Mouse (Mus musculus) kidney, postnatal 25 days (tissue): ENCODE measurements at regions not wholly inside any gene's neighbourhood (a gene's known extent, or its start where the extent isn't known, plus 50 kb on each side); places are given as distances from the start of the nearest gene placed in this dataset.

Experiments
- DNase-seq, 2 experiments: peaks; one replicate each; pipeline ENCODE4 v3.0.0; 2021; ENCODE audit warnings: mixed read lengths in 2 of 2

- DNase-seq: no peak
Observed at GRCm38 (mm10) chr14:79929451-79929850, 54.4 kb upstream of the Olfm4 start.

- DNase-seq: peak; percentile 46 to 63
Observed at GRCm38 (mm10) chr14:79927161-79927560, 56.7 kb upstream of the Olfm4 start.

GRCm38 (mm10) chr14:79916960-79917848 lies 66.7 kb upstream of the Olfm4 start:
- DNase-seq: peak; percentile 78 to 85

- DNase-seq: no peak
Observed at GRCm38 (mm10) chr14:79914966-79915365, 68.9 kb upstream of the Olfm4 start.

- DNase-seq: no peak
Observed at GRCm38 (mm10) chr14:79913315-79913714, 70.6 kb upstream of the Olfm4 start.

GRCm38 (mm10) chr14:79912610-79913009 lies 71.3 kb upstream of the Olfm4 start:
- peak; percentile 64 to 82 for DNase-seq

- no peak for DNase-seq
Observed at GRCm38 (mm10) chr14:79907761-79908160, 76.1 kb upstream of the Olfm4 start.

- DNase-seq: no peak
Observed at GRCm38 (mm10) chr14:79905574-79905973, 78.3 kb upstream of the Olfm4 start.

- DNase-seq: no peak
Observed at GRCm38 (mm10) chr14:79902355-79902754, 81.5 kb upstream of the Olfm4 start.

- DNase-seq: peak; percentile 45 to 67
Observed at GRCm38 (mm10) chr14:79898240-79898639, 85.6 kb upstream of the Olfm4 start.

GRCm38 (mm10) chr14:79893241-79893640 lies 90.6 kb upstream of the Olfm4 start:
- no peak for DNase-seq

- peak in 1 of 2 experiments; percentile 13 for DNase-seq
Observed at GRCm38 (mm10) chr14:79890682-79891081, 93.2 kb upstream of the Olfm4 start.

- no peak for DNase-seq
Observed at GRCm38 (mm10) chr14:79890280-79890679, 93.6 kb upstream of the Olfm4 start.

- DNase-seq: no peak
Observed at GRCm38 (mm10) chr14:79883487-79883886, 100.4 kb upstream of the Olfm4 start.

GRCm38 (mm10) chr14:79881726-79882125 lies 102.2 kb upstream of the Olfm4 start:
- DNase-seq: no peak

GRCm38 (mm10) chr14:79880065-79880755 lies 103.7 kb upstream of the Olfm4 start:
- no peak for DNase-seq

GRCm38 (mm10) chr14:79879333-79880035 lies 104.4 kb upstream of the Olfm4 start:
- DNase-seq: no peak

- DNase-seq: no peak
Observed at GRCm38 (mm10) chr14:79878285-79879019, 105.4 kb upstream of the Olfm4 start.

GRCm38 (mm10) chr14:79873062-79873461 lies 102.0 kb upstream of the Pcdh8 start:
- DNase-seq: peak; percentile 29 to 68

- DNase-seq: no peak
Observed at GRCm38 (mm10) chr14:79872430-79872829, 101.3 kb upstream of the Pcdh8 start.

- peak; percentile 23 to 61 for DNase-seq
Observed at GRCm38 (mm10) chr14:79869325-79869724, 98.2 kb upstream of the Pcdh8 start.

- no peak for DNase-seq
Observed at GRCm38 (mm10) chr14:79856245-79856644, 85.1 kb upstream of the Pcdh8 start.

- no peak for DNase-seq
Observed at GRCm38 (mm10) chr14:79854216-79854615, 83.1 kb upstream of the Pcdh8 start.
